9 mouse cellular contexts compared by ENCODE assay signal in the genomic region with DNA sequence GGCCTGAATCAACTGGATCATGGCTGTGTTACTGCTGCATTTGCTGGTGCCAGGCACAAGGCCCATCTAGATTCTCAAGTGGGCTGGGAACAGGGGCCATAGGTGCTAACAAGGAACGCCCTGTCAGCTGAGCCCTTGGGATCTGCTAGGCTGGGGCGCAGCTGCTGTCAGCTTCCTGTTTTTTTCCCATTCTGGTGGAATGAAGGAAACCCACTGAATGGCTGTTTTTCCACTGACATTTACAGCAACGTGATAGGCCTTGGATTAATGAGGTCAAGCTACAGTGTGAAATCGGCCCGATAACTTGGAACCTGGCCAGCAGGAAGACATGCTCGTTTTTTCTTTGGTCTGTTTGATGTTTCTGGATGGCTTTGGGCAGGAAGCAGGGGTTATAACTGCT. TPM values are rescaled to one million over a fixed set of nuclear protein-coding genes. Genes with fewer than 3 reads are reported as not detected.
DNase-seq lines count a peak whose midpoint lies in the region; ATAC-seq and TF ChIP-seq lines count a peak whose summit lies in the region.
"Had no signal": no experiment of that assay in that cellular context is flagged by ENCODE, and none has a peak within 500 bp of the region (broad histone marks: within the 10 kb centered on the region; RNA-seq: fewer than 3 reads in every experiment).

No protein-coding gene starts in this region.

- no peaks in the 10 kb centered on the region for H3K79me2 ChIP-seq in heart, adult 2 months (replicated peaks; ENCODE audit: control insufficient read depth, insufficient read depth, low read length)

- H3K27me3 ChIP-seq in heart, adult 2 months (ENCODE audit: control insufficient read depth, insufficient read depth, low read length), result no peaks in the 10 kb centered on the region

- TF ChIP-seq EP300 in heart, adult 2 months (IDR thresholded peaks at IDR 0.05; ENCODE audit: insufficient read depth, low read depth, low read length), result peak; percentile 97

- TF ChIP-seq POLR2A in heart, adult 2 months (IDR thresholded peaks at IDR 0.05; ENCODE audit: insufficient read depth, low read depth, low read length), result peak; percentile 50; the same call in 1 of the 2 replicates

- 28% methylated on average over 6 of the region's 6 CpGs for WGBS in heart, adult 2 months

- DNase-seq in layer of hippocampus, adult 2 months (ENCODE audit: low spot score in 2 of 2), result no peak
- DNase-seq in layer of hippocampus, postnatal 36 days, result no peak
- peak; percentile 77 for DNase-seq in adrenal gland, adult 2 months
- peak; percentile 65 to 82 for DNase-seq in heart, adult 2 months
- DNase-seq in kidney, adult 11 months, result peak; percentile 84
- DNase-seq in lung, postnatal 14 days, result peak; percentile 63

- no peak for ATAC-seq in monocyte, adult 5-6 weeks (replicated peaks; ENCODE audit: insufficient number of reproducible peaks, low FRiP score, low TSS enrichment, poor library complexity, severe bottlenecking)
- ATAC-seq in cerebellum, adult (ENCODE audit: insufficient number of reproducible peaks, low FRiP score, low TSS enrichment), result no peak

- intact Hi-C loops in heart, adult 2 months (cut with DNase I), result loop anchor here (2.0 kb wide), 2 partner anchors 14 to 24 kb away; no protein-coding TSS in a partner anchor

- no peaks in the 10 kb centered on the region for H3K36me3 ChIP-seq in heart, adult 2 months (ENCODE audit: control insufficient read depth, insufficient read depth, low read length)
- H3K36me3 ChIP-seq: G1E had no signal

- peak overlapping the region; percentile 22; the same call in 1 of the 2 replicates for H3K4me3 ChIP-seq in layer of hippocampus, adult 2 months
- H3K4me3 ChIP-seq in heart, adult 2 months, result no peak overlapping the region; the same call in 1 of the 2 replicates

- peaks cover 16% of the 10 kb centered on the region for H3K4me1 ChIP-seq in heart, adult 2 months (ENCODE audit: control insufficient read depth, insufficient read depth, low read length)

- no peak overlapping the region for H3K9ac ChIP-seq in heart, adult 2 months (ENCODE audit: low read depth, low read length)

- H3K27ac ChIP-seq in layer of hippocampus, adult 2 months, result peak overlapping the region; percentile 83
- H3K27ac ChIP-seq in heart, adult 2 months, result peak overlapping the region; percentile 80

- no peak for TF ChIP-seq CTCF in layer of hippocampus, adult 2 months (conservative IDR thresholded peaks at IDR 0.05)
- TF ChIP-seq CTCF in heart, adult 2 months (IDR thresholded peaks at IDR 0.05), result no peak

RNA-seq across cellular contexts. Expression of gene Ppp1r16b, which starts 7.6 kb away (rescaled TPM):
- 100 to 1,000 TPM; 147 to 150 TPM for total RNA-seq in layer of hippocampus, adult 2 months (2021)
- total RNA-seq in layer of hippocampus, postnatal 36 days (2021), result 100 to 1,000 TPM; 135 to 156 TPM
- total RNA-seq in adrenal gland, adult 2 months (2021), result 10 to 100 TPM in 1 of 2 experiments, 1 to 10 TPM in 1; 9.3 to 13.3 TPM
- polyA plus RNA-seq in adrenal gland, adult 2 months (2012; rRNA removed), result 3.3 and 4.1 TPM in 2 replicates
- total RNA-seq in heart, adult 2 months (2021), result 10 to 100 TPM; 10.4 to 12.3 TPM
- polyA plus RNA-seq in heart, adult 2 months (2012; rRNA removed), result 3.3 and 5.3 TPM in 2 replicates
- total RNA-seq in monocyte, adult 5-6 weeks (2017), result 16.0 to 28.4 TPM (median 16.3 TPM) in 3 replicates
- polyA plus RNA-seq: G1E had no signal

RNA-seq across cellular contexts. Expression of gene Actr5, which starts 48.1 kb away (rescaled TPM):
- total RNA-seq in layer of hippocampus, adult 2 months (2021), result 10 to 100 TPM; 11.3 to 12.8 TPM
- 10 to 100 TPM in 1 of 2 experiments, 1 to 10 TPM in 1; 9.9 to 13.1 TPM for total RNA-seq in layer of hippocampus, postnatal 36 days (2021)
- total RNA-seq in adrenal gland, adult 2 months (2021), result 10 to 100 TPM in 1 of 2 experiments, 1 to 10 TPM in 1; 9.1 to 10.1 TPM
- polyA plus RNA-seq in adrenal gland, adult 2 months (2012; rRNA removed), result 7.1 and 9.0 TPM in 2 replicates
- total RNA-seq in heart, adult 2 months (2021), result 1 to 10 TPM; 4.8 to 6.4 TPM
- 2.9 and 3.5 TPM in 2 replicates for polyA plus RNA-seq in heart, adult 2 months (2012; rRNA removed)
- total RNA-seq in monocyte, adult 5-6 weeks (2017), result 22.5 to 30.7 TPM (median 30.6 TPM) in 3 replicates

Comparison
In these comparisons a context has a peak if more than half of its experiments do, and no peak if none do; other contexts are left out.
1. DNase-seq: peak in adrenal gland, adult 2 months (single experiment), heart, adult 2 months (2 of 2), kidney, adult 11 months (single experiment) and lung, postnatal 14 days (single experiment); none in layer of hippocampus, adult 2 months (0 of 2) and layer of hippocampus, postnatal 36 days (0 of 2).